Mouse (Mus musculus) brain, adult 10 weeks (tissue): ENCODE results near the gene Mrtfb. TPM values are rescaled to one million over a fixed set of nuclear protein-coding genes. Genes with fewer than 3 reads are reported as not detected.

Source experiments
- polyA plus RNA-seq: library from polyadenylated mRNA; stranded (reverse); fragments of 350-450 nt; fragmentation: Illumina TruSeq; extraction: RNeasy Lipid Tissue Mini Kit (QIAGEN cat#74804); gene quantifications from one replicate; pipeline ENCODE4 v1.2.3, GENCODE M21; 2015; ENCODE audit warnings: low read depth, low replicate concordance

The Mrtfb gene
- polyA plus RNA-seq, result 62.5 TPM

GRCm38 (mm10) chr16:13255855-13256635 lies at the start of gene Mrtfb:
Gene Mrtfb (plus strand): TSS chr16:13256481.

Other genes starting within 250 kb of the Mrtfb start
- 15.2 TPM for gene Ercc4, start 146.8 kb upstream of the Mrtfb start, polyA plus RNA-seq